19 mouse cellular contexts compared by ENCODE assay signal in the genomic region with DNA sequence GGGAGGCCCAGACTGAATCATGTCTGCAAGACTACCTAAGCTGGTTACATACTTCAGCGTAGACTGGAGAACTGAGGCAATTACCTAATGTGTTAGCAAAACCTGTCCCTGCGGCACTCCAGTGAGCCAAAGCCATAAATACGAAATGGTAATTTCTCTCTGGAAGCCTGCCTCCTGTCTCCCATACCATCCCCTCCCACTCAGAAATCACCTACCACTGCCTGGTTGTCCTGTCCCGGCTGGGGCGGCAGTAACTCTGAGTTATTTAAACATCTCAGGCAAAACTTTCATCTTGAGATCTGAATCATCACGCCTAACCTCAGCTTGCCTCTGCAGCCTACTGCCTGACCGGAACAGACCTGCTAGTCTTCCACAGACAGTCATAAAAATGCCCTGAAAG.
"Had no signal": no experiment of that assay in that cellular context is flagged by ENCODE, and none has a peak within 500 bp of the region (broad histone marks: within the 10 kb centered on the region; RNA-seq: fewer than 3 reads in every experiment).

No protein-coding gene starts in this region.

- H3K4me1 ChIP-seq: liver, embryonic 13.5 days; liver, embryonic 15.5 days; lung, embryonic 15.5 days; megakaryocyte, embryonic 14.5 days; stomach, embryonic 15.5 days had no signal

- H3K4me2 ChIP-seq: liver, embryonic 13.5 days; liver, embryonic 15.5 days; lung, embryonic 15.5 days; midbrain, embryonic 11.5 days; midbrain, embryonic 13.5 days; midbrain, embryonic 15.5 days; neural tube, embryonic 12.5 days; stomach, embryonic 15.5 days had no signal

- H3K36me3 ChIP-seq: liver, embryonic 13.5 days; liver, embryonic 15.5 days; lung, embryonic 15.5 days; midbrain, embryonic 13.5 days; midbrain, embryonic 15.5 days; neural tube, embryonic 12.5 days; stomach, embryonic 15.5 days had no signal

- DNase-seq: liver, embryonic 13.5 days; liver, postnatal 0 days; lung, adult 2 months; lung, postnatal 14 days; lung, postnatal 36 days; thymus, adult 18-20 months; thymus, postnatal 25 days; thymus, postnatal 4 days had no signal

- ATAC-seq: liver, postnatal 0 days; lung, postnatal 0 days; midbrain, embryonic 13.5 days; midbrain, embryonic 15.5 days had no signal

- H3K27me3 ChIP-seq: liver, embryonic 13.5 days; liver, embryonic 15.5 days; lung, embryonic 15.5 days; megakaryocyte, embryonic 14.5 days; midbrain, embryonic 13.5 days; midbrain, embryonic 15.5 days; neural tube, embryonic 12.5 days; stomach, embryonic 15.5 days had no signal

- H3K9me3 ChIP-seq: liver, embryonic 13.5 days; liver, embryonic 15.5 days; lung, embryonic 15.5 days; midbrain, embryonic 13.5 days; midbrain, embryonic 15.5 days; neural tube, embryonic 12.5 days; stomach, embryonic 15.5 days had no signal

- H3K4me3 ChIP-seq: liver, embryonic 13.5 days; liver, embryonic 15.5 days; lung, embryonic 15.5 days; megakaryocyte, embryonic 14.5 days; midbrain, embryonic 13.5 days; midbrain, embryonic 15.5 days; neural tube, embryonic 12.5 days; stomach, embryonic 15.5 days had no signal

- H3K27ac ChIP-seq: liver, embryonic 13.5 days; liver, embryonic 15.5 days; lung, embryonic 15.5 days; macrophage; midbrain, embryonic 13.5 days; midbrain, embryonic 15.5 days; neural tube, embryonic 12.5 days; stomach, embryonic 15.5 days; stomach, postnatal 0 days had no signal

- H3K9ac ChIP-seq: liver, embryonic 13.5 days; liver, embryonic 15.5 days; liver, postnatal 0 days; lung, embryonic 15.5 days; midbrain, embryonic 13.5 days; midbrain, embryonic 15.5 days; neural tube, embryonic 12.5 days; stomach, embryonic 15.5 days had no signal
